Mouse (Mus musculus) hindbrain, embryonic 13.5 days (tissue): ENCODE measurements around the gene Gabpb1. TPM values are rescaled to one million over a fixed set of nuclear protein-coding genes. Genes with fewer than 3 reads are reported as not detected.

Experiments
- ATAC-seq: fragments of 200-750 bp; cut with Nextera tagmentation; 2 replicates; pipeline ENCODE4 v1.8.0; 2017; ENCODE audit warnings: moderate TSS enrichment; ENCODE audit not compliant: low FRiP score
- H3K27ac ChIP-seq: fragments of 300-500 bp; sonication (generic); 2 replicates; pipeline ENCODE4 v1.5.1; 2015; ENCODE audit warnings: inconsistent platforms, mild to moderate bottlenecking, moderate library complexity
- H3K27me3 ChIP-seq: fragments of 300-500 bp; sonication (generic); 2 replicates; pipeline ENCODE4 v1.6.1; 2015; ENCODE audit warnings: mild to moderate bottlenecking, inconsistent platforms
- H3K36me3 ChIP-seq: fragments of 300-500 bp; sonication (generic); 2 replicates; pipeline ENCODE4 v1.6.1; 2015; ENCODE audit warnings: mild to moderate bottlenecking, inconsistent platforms
- H3K4me1 ChIP-seq: fragments of 300-500 bp; sonication (generic); replicated peaks from 2 replicates; pipeline ENCODE4 v1.6.1; 2015; ENCODE audit warnings: inconsistent platforms
- H3K4me2 ChIP-seq: fragments of 300-500 bp; sonication (generic); 2 replicates; pipeline ENCODE4 v1.6.1; 2015; ENCODE audit warnings: inconsistent platforms, mild to moderate bottlenecking, moderate library complexity
- H3K4me3 ChIP-seq: fragments of 300-500 bp; sonication (generic); 2 replicates; pipeline ENCODE4 v1.5.1; 2015; ENCODE audit warnings: mild to moderate bottlenecking, inconsistent platforms
- H3K9ac ChIP-seq: fragments of 300-500 bp; sonication (generic); 2 replicates; pipeline ENCODE4 v1.6.1; 2015; ENCODE audit warnings: mild to moderate bottlenecking, inconsistent platforms
- H3K9me3 ChIP-seq: fragments of 300-500 bp; sonication (generic); 2 replicates; pipeline ENCODE4 v1.6.1; 2016; ENCODE audit warnings: inconsistent platforms
- WGBS: fragments of 180-500 bp; shearing (Covaris S2); methylation state at CpG from one replicate; pipeline ENCODE4 v1.1.7; 2015; 5-methylcytosine and 5-hydroxymethylcytosine counted together
- polyA plus RNA-seq: library from polyadenylated mRNA; unstranded; fragments of >200 nt; fragmentation: Nextera tagmentation; extraction: Ambion mirVana; gene quantifications from 2 replicates; pipeline ENCODE4 v1.2.1, GENCODE M21; 2015

The Gabpb1 gene
- polyA plus RNA-seq, 1 experiment from 2014 or later: 52.6 TPM

DNA sequence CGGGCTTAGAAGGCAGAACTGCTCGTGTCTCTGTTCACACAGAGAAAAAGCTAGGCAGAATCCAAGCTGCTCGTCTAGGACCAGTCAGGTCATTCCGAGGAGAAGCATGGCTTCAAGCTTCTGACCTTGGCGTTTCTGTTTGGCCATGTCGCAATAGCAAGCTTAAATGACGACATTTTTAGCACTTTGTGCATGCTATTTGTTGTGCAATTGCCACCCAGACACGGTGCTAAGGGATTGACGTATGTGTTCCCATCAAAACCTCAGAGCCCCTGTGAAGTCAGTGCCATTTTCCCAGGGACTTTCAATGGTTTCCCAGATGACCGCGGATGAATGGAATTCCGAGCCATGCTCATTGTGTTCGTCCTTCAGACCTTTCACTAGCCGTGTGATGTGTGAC lies 75.6 kb downstream of the Gabpb1 start:
- no peak for ATAC-seq
- 78% methylated on average over 14 of the region's 14 CpGs for WGBS
- H3K27me3 ChIP-seq: no peaks in the 10 kb centered on the region

DNA sequence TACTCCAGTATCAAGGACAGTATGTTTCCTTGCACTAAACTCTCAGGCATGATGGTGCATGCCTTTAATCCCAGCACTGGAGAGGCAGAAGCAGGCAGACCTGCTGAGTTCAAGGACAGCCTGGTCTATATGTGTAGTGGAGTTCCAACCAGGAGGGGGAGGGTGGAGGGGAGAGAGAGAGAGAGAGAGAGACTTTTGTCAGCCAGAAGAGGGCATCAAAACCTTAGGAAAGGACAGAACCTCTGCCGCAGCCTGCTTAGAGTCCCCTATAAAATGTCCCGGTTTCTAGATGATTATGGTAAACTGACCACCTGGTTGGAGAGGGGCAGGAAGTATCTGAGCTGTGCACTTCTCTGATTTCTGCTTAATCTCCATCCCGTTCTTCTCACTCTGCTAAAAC lies 77.1 kb downstream of the Gabpb1 start:
- no peak for ATAC-seq
- Histone ChIP-seq H3K36me3 (no peaks in the 10 kb centered on the region), H3K4me1 (0 out of 2 replicates have a peak, but pooled peaks cover 4% of the 10 kb centered on the region), H3K9ac (no peak overlapping the region), H3K4me2 (no peak overlapping the region), H3K9me3 (no peaks in the 10 kb centered on the region), H3K4me3 (no peak overlapping the region), H3K27me3 (no peaks in the 10 kb centered on the region), H3K27ac (no peak overlapping the region)
- WGBS: 16% methylated on average over 3 of the region's 3 CpGs

More for the DNA sequence above, 75.6 kb downstream of the Gabpb1 start:
- no peaks in the 10 kb centered on the region for H3K9me3 ChIP-seq
- no peaks in the 10 kb centered on the region for H3K4me1 ChIP-seq
- H3K4me3 ChIP-seq: no peak overlapping the region
- H3K36me3 ChIP-seq: no peaks in the 10 kb centered on the region
- H3K4me2 ChIP-seq: no peak overlapping the region
- H3K9ac ChIP-seq: no peak overlapping the region
- H3K27ac ChIP-seq: no peak overlapping the region

DNA sequence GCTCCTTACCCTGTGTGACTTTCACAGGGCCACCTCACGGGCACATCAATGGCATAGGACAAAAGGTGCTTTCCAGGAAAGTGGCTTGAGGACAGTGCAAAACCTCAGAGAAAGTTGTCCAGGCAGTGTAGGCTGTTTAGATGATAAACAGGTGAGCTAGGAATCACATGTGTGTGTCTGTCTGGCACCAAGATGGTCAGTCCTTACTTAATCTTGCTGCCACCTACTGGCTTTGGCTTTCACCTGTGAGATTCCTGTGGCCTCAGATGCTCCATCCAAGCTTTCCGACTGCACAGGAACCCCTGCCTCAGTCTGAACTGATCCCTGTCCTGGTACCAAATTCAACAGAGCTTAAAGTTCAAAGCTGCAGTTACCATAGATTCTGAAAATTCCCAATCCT lies 77.8 kb downstream of the Gabpb1 start:
- Histone ChIP-seq H3K27me3 (no peaks in the 10 kb centered on the region), H3K27ac (no peak overlapping the region), H3K36me3 (no peaks in the 10 kb centered on the region), H3K4me3 (no peak overlapping the region), H3K4me2 (no peak overlapping the region), H3K9me3 (no peaks in the 10 kb centered on the region), H3K9ac (no peak overlapping the region), H3K4me1 (0 out of 2 replicates have a peak, but pooled peaks cover 5% of the 10 kb centered on the region)
- 59% methylated on average over 2 of the region's 2 CpGs for WGBS
- no peak for ATAC-seq

DNA sequence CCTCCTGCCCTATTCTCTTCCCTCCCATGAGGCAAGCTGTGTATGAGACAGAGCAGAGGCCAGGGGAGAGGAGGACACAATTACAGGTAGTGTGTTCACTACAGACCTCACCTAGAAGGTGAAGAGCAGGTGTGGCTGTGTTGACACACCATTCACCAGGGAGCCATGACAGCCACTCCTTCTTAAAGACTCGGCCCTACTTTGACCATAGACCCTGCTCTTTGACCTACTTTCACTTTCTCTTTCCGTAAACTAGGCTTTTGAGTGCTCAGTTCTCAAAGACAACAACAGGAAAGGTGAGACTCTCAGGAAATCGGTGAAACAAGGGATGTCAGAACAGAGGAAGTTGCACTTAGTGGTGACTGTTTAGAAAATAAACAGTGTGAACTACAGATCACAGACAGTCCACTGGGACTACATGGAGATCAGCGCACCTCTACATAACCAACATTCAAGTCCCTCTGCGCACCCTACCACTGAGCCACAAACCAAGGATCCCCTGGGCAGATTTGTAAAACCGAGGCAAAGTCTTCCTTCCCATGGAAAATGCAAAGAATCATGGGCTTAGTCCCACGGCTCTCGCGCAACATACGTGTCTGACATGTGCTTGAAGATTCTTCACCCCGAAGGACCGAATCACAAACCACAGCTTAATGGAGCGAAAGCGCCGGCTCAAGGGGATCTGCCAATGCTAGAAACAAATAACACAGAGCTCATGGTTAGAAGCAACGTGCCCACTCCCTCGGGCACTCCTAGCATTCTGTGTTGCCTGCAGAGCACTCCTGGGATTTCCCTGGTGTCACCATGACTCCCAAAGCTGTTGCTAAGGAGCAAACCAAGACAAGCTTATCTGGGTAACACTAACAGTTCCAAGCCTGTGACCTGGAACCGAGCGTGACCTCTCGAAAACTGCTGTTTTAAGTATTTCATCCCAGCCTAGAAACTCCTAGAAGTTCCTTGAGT lies 78.6 kb downstream of the Gabpb1 start:
- H3K36me3 ChIP-seq: no peaks in the 10 kb centered on the region
- ATAC-seq: no peak
- H3K9ac ChIP-seq: no peak overlapping the region
- 86% methylated on average over 20 of the region's 20 CpGs for WGBS
- H3K27ac ChIP-seq: no peak overlapping the region
- no peaks in the 10 kb centered on the region for H3K27me3 ChIP-seq
- 0 out of 2 replicates have a peak, but pooled peaks cover 5% of the 10 kb centered on the region for H3K4me1 ChIP-seq
- no peaks in the 10 kb centered on the region for H3K9me3 ChIP-seq
- H3K4me2 ChIP-seq: no peak overlapping the region
- no peak overlapping the region for H3K4me3 ChIP-seq

DNA sequence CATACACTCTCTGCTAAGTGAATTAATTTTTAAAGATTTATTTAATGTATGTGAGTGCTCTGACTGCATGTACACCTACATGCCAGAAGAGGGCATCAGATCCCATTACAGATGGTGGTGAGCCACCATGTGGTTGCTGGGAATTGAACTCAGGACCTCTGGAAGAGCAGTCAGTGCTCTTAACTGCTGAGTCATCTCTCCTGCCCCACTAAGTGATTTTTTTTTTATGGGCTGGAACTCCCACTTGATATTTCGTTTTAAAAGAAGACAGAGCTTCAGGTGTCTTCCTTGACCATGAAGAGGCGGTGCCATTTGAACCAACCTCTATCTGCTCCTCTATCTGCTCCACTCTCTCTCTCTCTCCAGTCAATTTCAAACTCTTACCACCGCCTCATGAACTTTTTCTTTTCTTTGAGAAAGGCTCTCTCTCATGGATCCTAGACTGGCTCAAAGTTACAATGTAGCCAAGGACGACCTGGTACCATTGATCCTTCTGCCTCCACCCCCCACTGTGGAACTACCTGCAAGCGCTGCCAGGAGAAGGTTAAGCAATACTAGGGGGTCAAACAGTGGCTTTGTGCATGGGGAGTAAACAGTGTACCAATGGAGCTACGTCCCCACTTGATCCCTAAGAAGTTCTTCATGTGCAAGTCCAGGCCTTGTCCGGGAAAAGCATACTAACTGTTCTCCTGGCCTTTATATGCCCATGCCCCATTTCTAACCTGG lies 79.6 kb downstream of the Gabpb1 start:
- H3K27me3 ChIP-seq: no peaks in the 10 kb centered on the region
- no peaks in the 10 kb centered on the region for H3K9me3 ChIP-seq
- ATAC-seq: no peak
- H3K4me2 ChIP-seq: no peak overlapping the region
- H3K9ac ChIP-seq: no peak overlapping the region
- no peak overlapping the region for H3K4me3 ChIP-seq
- 0 out of 2 replicates have a peak, but pooled peaks cover 5% of the 10 kb centered on the region for H3K4me1 ChIP-seq
- H3K27ac ChIP-seq: no peak overlapping the region
- H3K36me3 ChIP-seq: no peaks in the 10 kb centered on the region
- 94% methylated on average over 7 of the region's 7 CpGs for WGBS

DNA sequence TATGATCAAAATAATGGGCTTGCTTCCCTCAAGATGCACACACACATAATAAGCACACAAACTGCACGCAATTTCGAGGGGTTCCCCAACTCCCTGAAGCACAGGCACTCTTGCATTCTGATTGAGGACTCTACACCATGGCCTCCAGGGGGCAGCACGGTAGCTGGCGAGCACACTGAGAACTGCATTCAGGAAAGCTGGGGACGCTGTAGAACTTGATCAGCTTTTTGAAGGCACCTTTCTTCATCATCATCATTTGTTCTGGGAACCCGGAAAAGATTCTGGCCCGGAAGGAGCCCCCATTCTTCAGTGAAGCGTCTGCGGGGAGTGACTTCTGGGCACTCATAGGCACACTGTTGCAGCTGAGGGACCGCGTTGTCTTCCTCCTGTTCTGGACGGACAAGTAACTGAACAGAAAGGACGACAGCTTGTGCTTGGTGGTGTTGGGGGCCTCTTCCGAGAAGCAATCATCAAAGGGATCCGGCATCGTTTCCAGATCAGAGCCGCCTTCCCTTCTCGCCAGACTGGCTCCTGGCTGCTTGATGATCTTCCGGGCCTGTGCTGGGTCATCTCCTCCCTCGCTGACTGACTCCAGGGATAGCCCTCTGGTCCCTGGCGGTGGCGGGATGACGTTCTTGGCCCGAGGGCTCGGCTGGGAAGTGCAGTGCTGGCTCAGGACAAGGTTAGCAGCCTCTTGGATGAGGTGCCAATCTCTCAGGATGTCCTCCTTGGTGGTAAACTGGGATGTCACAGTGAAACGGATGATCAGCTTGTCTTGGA lies 82.1 kb downstream of the Gabpb1 start:
- H3K4me1 ChIP-seq: 0 out of 2 replicates have a peak, but pooled peaks cover 5% of the 10 kb centered on the region
- H3K4me3 ChIP-seq: peak overlapping the region; percentile 28
- no peaks in the 10 kb centered on the region for H3K9me3 ChIP-seq
- H3K27me3 ChIP-seq: no peaks in the 10 kb centered on the region
- no peak for ATAC-seq
- peak overlapping the region; percentile 51 for H3K4me2 ChIP-seq
- 33% methylated on average over 26 of the region's 26 CpGs for WGBS
- peak overlapping the region; percentile 51 for H3K9ac ChIP-seq
- no peak overlapping the region for H3K27ac ChIP-seq
- no peaks in the 10 kb centered on the region for H3K36me3 ChIP-seq

DNA sequence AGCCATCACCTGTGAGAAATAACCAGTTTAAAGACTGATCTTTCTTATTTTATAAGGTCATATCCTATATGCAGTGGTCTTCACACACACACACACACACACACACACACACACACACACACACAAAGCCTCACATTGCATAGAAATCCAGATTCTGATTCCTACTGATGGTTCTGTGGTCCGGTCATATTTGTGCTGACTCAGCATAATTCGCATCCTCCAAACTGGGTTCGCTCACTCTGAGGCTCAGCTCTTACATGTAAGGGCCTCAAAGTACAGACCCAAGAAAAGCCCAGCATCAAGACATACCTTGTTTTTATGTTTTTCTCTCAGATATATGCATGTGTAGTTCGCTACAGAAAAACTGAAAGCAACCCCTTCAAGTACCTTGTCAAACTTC lies 84.8 kb downstream of the Gabpb1 start:
- Histone ChIP-seq H3K36me3 (peaks cover 12% of the 10 kb centered on the region), H3K4me3 (no peak overlapping the region), H3K9me3 (no peaks in the 10 kb centered on the region), H3K27ac (no peak overlapping the region), H3K27me3 (no peaks in the 10 kb centered on the region), H3K4me2 (no peak overlapping the region), H3K4me1 (0 out of 2 replicates have a peak, but pooled peaks cover 5% of the 10 kb centered on the region), H3K9ac (no peak overlapping the region)
- 91% methylated on average over 4 of the region's 4 CpGs for WGBS
- no peak for ATAC-seq

DNA sequence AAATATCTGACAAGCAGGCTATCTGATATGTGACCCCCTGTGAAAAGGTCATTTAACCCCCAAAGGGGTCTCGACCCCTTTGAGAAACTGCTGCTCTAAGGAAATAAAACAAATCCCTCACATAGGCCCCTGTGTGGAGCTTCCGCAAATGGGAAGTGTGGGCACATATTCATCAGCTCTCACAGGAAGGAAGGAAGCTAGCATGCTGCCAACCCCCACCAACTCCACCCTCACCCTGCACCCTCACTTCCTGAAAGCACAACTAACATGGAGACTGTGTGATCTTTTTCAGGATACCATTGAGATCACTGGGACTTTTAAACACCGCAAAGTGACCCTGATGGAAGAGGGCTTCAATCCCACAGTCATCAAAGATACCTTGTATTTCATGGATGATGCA lies 88.7 kb downstream of the Gabpb1 start:
- H3K4me2 ChIP-seq: no peak overlapping the region
- no peak overlapping the region for H3K4me3 ChIP-seq
- no peak overlapping the region for H3K9ac ChIP-seq
- H3K27ac ChIP-seq: no peak overlapping the region
- ATAC-seq: no peak
- H3K4me1 ChIP-seq: no peaks in the 10 kb centered on the region
- peaks cover 16% of the 10 kb centered on the region for H3K36me3 ChIP-seq
- 85% methylated on average over 3 of the region's 3 CpGs for whole genome bisulfite sequencing
- no peaks in the 10 kb centered on the region for H3K9me3 ChIP-seq
- H3K27me3 ChIP-seq: no peaks in the 10 kb centered on the region

DNA sequence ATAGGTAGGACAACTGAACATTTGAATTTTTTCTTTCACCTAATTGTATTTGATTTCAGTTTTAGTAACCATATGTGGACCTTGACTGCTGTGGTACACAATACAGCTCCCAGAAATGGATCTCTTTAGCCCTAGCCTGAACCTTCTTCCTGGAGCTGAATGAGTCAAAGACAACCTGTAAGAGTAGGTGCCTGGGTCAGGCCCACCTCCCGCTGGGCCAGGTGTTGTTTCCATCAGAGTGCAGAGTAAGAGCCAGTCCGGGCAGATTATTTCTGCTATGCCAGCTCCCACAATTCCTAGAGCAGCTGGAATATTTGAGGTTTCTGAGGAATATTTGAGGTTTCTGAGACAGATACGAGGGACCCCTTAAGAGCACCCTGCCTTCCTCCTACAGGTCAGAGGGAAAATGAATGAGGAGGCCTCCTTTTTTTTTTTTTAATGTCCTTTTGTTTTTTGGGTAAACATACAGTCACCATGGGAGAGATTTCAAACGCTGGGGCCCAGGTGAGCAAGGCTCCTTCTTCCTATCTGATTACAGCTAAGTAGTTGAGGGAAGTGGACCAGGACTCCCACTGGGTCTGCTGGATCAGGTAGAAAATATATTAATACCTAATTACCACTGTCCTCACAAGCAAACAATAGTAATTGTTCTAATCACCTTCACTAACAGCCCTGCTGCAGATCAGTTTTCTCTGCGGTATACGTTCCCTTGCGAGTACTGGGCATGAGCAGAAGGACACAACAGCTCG lies 91.3 kb downstream of the Gabpb1 start:
- H3K36me3 ChIP-seq: peaks cover 18% of the 10 kb centered on the region
- H3K4me1 ChIP-seq: no peaks in the 10 kb centered on the region
- no peak overlapping the region for H3K4me3 ChIP-seq
- no peaks in the 10 kb centered on the region for H3K27me3 ChIP-seq
- H3K9me3 ChIP-seq: no peaks in the 10 kb centered on the region
- no peak for ATAC-seq
- no peak overlapping the region for H3K27ac ChIP-seq
- 85% methylated on average over 8 of the region's 8 CpGs for WGBS
- no peak overlapping the region for H3K4me2 ChIP-seq
- H3K9ac ChIP-seq: no peak overlapping the region

DNA sequence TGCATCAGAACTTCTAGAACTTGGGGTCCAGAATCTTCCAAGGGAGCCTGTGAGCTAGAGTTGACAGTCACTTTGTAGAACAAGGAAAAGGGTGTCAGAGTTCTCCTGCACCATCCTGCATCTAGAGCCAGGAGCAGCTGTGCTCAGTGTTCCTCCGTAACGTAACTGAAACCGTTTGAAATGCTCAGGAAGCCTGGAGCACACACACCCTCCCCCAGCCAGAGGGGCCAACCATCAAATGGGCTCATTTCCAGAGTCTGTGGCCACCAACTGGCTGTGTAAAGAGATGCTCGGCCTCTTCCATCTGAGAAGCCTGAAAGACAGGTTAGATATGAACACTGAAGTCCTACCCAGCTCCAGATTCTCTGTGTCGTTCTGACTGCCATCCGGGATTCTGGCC lies 92.2 kb downstream of the Gabpb1 start:
- Histone ChIP-seq H3K36me3 (peaks cover 18% of the 10 kb centered on the region), H3K4me2 (no peak overlapping the region), H3K9ac (no peak overlapping the region), H3K27me3 (no peaks in the 10 kb centered on the region), H3K9me3 (no peaks in the 10 kb centered on the region), H3K4me3 (no peak overlapping the region), H3K4me1 (no peaks in the 10 kb centered on the region), H3K27ac (no peak overlapping the region)
- no peak for ATAC-seq
- WGBS: 81% methylated on average over 6 of the region's 6 CpGs

DNA sequence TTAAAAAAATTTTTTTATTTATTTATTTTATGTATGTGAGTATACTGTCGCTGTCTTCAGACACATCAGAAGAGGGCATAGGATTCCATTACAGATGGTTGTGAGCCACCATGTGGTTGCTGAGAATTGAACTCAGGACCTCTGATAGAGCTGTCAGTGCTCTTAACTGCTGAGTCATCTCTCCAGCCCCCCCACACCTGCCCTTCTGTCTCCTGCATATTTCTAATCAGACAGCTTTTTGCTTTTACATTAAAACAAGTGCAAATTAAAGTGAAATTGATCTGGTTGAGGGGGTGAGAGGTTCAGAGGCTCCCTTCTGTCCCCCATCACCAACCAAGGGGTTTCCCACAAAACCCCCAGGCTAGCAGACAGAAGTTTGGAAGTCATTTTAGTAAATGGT lies 96.9 kb downstream of the Gabpb1 start:
- WGBS: 93% methylated on average over 1 of the region's 1 CpGs
- H3K9me3 ChIP-seq: no peaks in the 10 kb centered on the region
- H3K27ac ChIP-seq: no peak overlapping the region
- H3K4me1 ChIP-seq: no peaks in the 10 kb centered on the region
- ATAC-seq: no peak
- H3K27me3 ChIP-seq: no peaks in the 10 kb centered on the region
- H3K36me3 ChIP-seq: peaks cover 9% of the 10 kb centered on the region; the same call in 1 of the 2 replicates
- H3K9ac ChIP-seq: no peak overlapping the region
- no peak overlapping the region for H3K4me3 ChIP-seq
- H3K4me2 ChIP-seq: no peak overlapping the region
